30 mouse cellular contexts compared by ENCODE assay signal in the genomic region with DNA sequence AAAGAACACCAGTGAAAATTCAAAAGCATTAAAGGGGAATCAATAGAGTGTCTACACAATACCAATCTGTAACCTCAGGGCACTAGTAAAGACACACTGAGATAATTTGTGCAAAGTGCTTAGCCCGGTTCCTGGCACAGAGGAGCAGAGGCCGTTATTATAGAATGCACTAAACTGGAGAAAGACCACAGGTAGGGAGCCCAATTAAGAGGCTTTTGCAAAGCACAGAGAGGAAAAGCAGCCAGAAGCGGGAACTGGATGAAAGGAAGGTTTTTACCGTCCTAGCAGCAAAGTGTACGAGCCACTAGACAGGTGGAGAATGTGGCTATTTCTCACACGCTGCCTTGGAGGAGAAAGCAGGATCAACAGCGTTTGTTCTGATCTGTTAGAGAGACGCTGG.
DNase-seq lines count a peak whose midpoint lies in the region; ATAC-seq and TF ChIP-seq lines count a peak whose summit lies in the region.
"Had no signal": no experiment of that assay in that cellular context is flagged by ENCODE, and none has a peak within 500 bp of the region (broad histone marks: within the 10 kb centered on the region; RNA-seq: fewer than 3 reads in every experiment).

No protein-coding gene starts in this region.

- H3K4me3 ChIP-seq in forebrain, embryonic 11.5 days (ENCODE audit: low read depth, low read length): no peak overlapping the region
- H3K4me3 ChIP-seq in forebrain, embryonic 14.5 days (ENCODE audit: low read depth, low read length): no peak overlapping the region
- no peak overlapping the region for H3K4me3 ChIP-seq in lung, postnatal 0 days (ENCODE audit: low read depth, low read length)
- H3K4me3 ChIP-seq: embryonic facial prominence, embryonic 10.5 days; embryonic facial prominence, embryonic 13.5 days; erythroblast, embryonic 14.5 days; gastrocnemius, adult 2 months; heart, embryonic 12.5 days; heart, embryonic 15.5 days had no signal

- no peaks in the 10 kb centered on the region for H3K36me3 ChIP-seq in forebrain, embryonic 11.5 days (ENCODE audit: control insufficient read depth, insufficient read depth, low read length)
- no peaks in the 10 kb centered on the region for H3K36me3 ChIP-seq in forebrain, embryonic 14.5 days (ENCODE audit: control insufficient read depth, insufficient read depth, low read length)
- H3K36me3 ChIP-seq in lung, postnatal 0 days (ENCODE audit: insufficient read depth, low read length): no peaks in the 10 kb centered on the region
- H3K36me3 ChIP-seq: embryonic facial prominence, embryonic 10.5 days; embryonic facial prominence, embryonic 13.5 days; G1E; heart, embryonic 12.5 days; heart, embryonic 15.5 days had no signal

- H3K9me3 ChIP-seq in forebrain, embryonic 11.5 days (ENCODE audit: control insufficient read depth, low read length): no peaks in the 10 kb centered on the region
- H3K9me3 ChIP-seq in forebrain, embryonic 14.5 days (replicated peaks; ENCODE audit: control insufficient read depth, low read length): no peaks in the 10 kb centered on the region
- no peaks in the 10 kb centered on the region for H3K9me3 ChIP-seq in lung, postnatal 0 days (ENCODE audit: low read length)
- H3K9me3 ChIP-seq: embryonic facial prominence, embryonic 10.5 days; embryonic facial prominence, embryonic 13.5 days; G1E; heart, embryonic 12.5 days; heart, embryonic 15.5 days had no signal

- H3K9ac ChIP-seq in forebrain, embryonic 11.5 days (ENCODE audit: low read length): no peak overlapping the region
- no peak overlapping the region for H3K9ac ChIP-seq in forebrain, embryonic 14.5 days (ENCODE audit: low read length)
- no peak overlapping the region for H3K9ac ChIP-seq in lung, postnatal 0 days (replicated peaks; ENCODE audit: low read depth)
- H3K9ac ChIP-seq: embryonic facial prominence, embryonic 13.5 days; heart, embryonic 12.5 days; heart, embryonic 15.5 days; hindbrain, embryonic 14.5 days had no signal

- 0 out of 2 replicates have a peak overlapping the region, but pooled peaks have one; percentile 10 for H3K27ac ChIP-seq in forebrain, embryonic 11.5 days (ENCODE audit: low read depth, low read length)
- no peak overlapping the region for H3K27ac ChIP-seq in forebrain, embryonic 14.5 days (ENCODE audit: low read depth, low read length)
- H3K27ac ChIP-seq in lung, postnatal 0 days (ENCODE audit: low read length): no peak overlapping the region
- H3K27ac ChIP-seq: embryonic facial prominence, embryonic 10.5 days; embryonic facial prominence, embryonic 13.5 days; gastrocnemius, adult 2 months; heart, embryonic 15.5 days; hindbrain, embryonic 14.5 days; hindbrain, postnatal 0 days had no signal

- WGBS in forebrain, embryonic 11.5 days: 27% methylated on average over 8 of the region's 8 CpGs
- WGBS in forebrain, embryonic 14.5 days: 6% methylated on average over 8 of the region's 8 CpGs
- 58% methylated on average over 8 of the region's 8 CpGs for WGBS in lung, postnatal 0 days

- DNase-seq in heart, adult 11 months: peak; percentile 30
- DNase-seq in heart, postnatal 10 days: no peak
- no peak for DNase-seq in forebrain, embryonic 11.5 days (ENCODE audit: low spot score)
- DNase-seq in forebrain, embryonic 14.5 days (ENCODE audit: low spot score): peak; percentile 71
- no peak for DNase-seq in embryo, embryonic 9.5 days (ENCODE audit: extremely low spot score)
- DNase-seq in lung, postnatal 0 days (ENCODE audit: low spot score): no peak
- no peak for DNase-seq in adrenal gland, adult 8-10 months
- DNase-seq: adrenal gland, postnatal 14 days; B cell, adult 2 months; cerebellum, adult 11-12 months; cerebellum, adult 9-10 months; cerebellum, postnatal 25 days; gastrocnemius, adult 2 months; gastrocnemius, postnatal 14 days; heart, adult 18-20 months; heart, postnatal 14 days; heart, postnatal 4 days; kidney, adult 18-20 months had no signal

- intact Hi-C loops in heart, postnatal 10 days (cut with DNase I): no loop called here

- H3K4me1 ChIP-seq in forebrain, embryonic 11.5 days (replicated peaks; ENCODE audit: control insufficient read depth, insufficient read depth, low read length): peaks cover 4% of the 10 kb centered on the region; the same call in 1 of the 2 replicates
- H3K4me1 ChIP-seq in forebrain, embryonic 14.5 days (ENCODE audit: control insufficient read depth, insufficient read depth, low read length): peaks cover 6% of the 10 kb centered on the region; the same call in 1 of the 2 replicates
- no peaks in the 10 kb centered on the region for H3K4me1 ChIP-seq in lung, postnatal 0 days (ENCODE audit: insufficient read depth, low read depth, low read length)
- H3K4me1 ChIP-seq: embryonic facial prominence, embryonic 13.5 days had no signal

- H3K27me3 ChIP-seq in forebrain, embryonic 11.5 days (ENCODE audit: control insufficient read depth, insufficient read depth, low read length): no peaks in the 10 kb centered on the region
- H3K27me3 ChIP-seq in forebrain, embryonic 14.5 days (replicated peaks; ENCODE audit: control insufficient read depth, insufficient read depth, low read length): no peaks in the 10 kb centered on the region
- H3K27me3 ChIP-seq in lung, postnatal 0 days (replicated peaks; ENCODE audit: insufficient read depth, low read length): no peaks in the 10 kb centered on the region
- H3K27me3 ChIP-seq: CH12.LX; embryonic facial prominence, embryonic 13.5 days; heart, embryonic 12.5 days; heart, embryonic 15.5 days; Patski had no signal

- no peak for TF ChIP-seq EP300 in lung, postnatal 0 days (IDR thresholded peaks at IDR 0.05)

- ATAC-seq in forebrain, embryonic 11.5 days (replicated peaks; ENCODE audit: low FRiP score): peak; percentile 53; the same call in 1 of the 2 replicates
- peak; percentile 48; the same call in 1 of the 2 replicates for ATAC-seq in forebrain, embryonic 14.5 days
- ATAC-seq in lung, postnatal 0 days: no peak
- ATAC-seq: hindbrain, postnatal 0 days; inflammation-experienced regulatory T-cells, adult 6 months; intestine, embryonic 16.5 days; Patski had no signal

- no peak overlapping the region for H3K4me2 ChIP-seq in forebrain, embryonic 11.5 days (ENCODE audit: low read depth, low read length, severe bottlenecking)
- no peak overlapping the region for H3K4me2 ChIP-seq in forebrain, embryonic 14.5 days (ENCODE audit: low read length)
- H3K4me2 ChIP-seq in lung, postnatal 0 days (replicated peaks; ENCODE audit: low read depth, low read length): no peak overlapping the region
- H3K4me2 ChIP-seq: embryonic facial prominence, embryonic 13.5 days; heart, embryonic 12.5 days; heart, embryonic 15.5 days; hindbrain, embryonic 14.5 days had no signal

- no peak for TF ChIP-seq CTCF in lung, postnatal 0 days (IDR thresholded peaks at IDR 0.05)

Comparison
In these comparisons a context has a peak if more than half of its experiments do, and no peak if none do; other contexts are left out.
1. DNase-seq: peak in heart, adult 11 months (single experiment) and forebrain, embryonic 14.5 days (single experiment); none in heart, postnatal 10 days (0 of 2), forebrain, embryonic 11.5 days (single experiment), embryo, embryonic 9.5 days (single experiment), lung, postnatal 0 days (single experiment) and adrenal gland, adult 8-10 months (single experiment).